Mouse (Mus musculus) MEL (cell line): Measurements from ENCODE around the gene LTO1. TPM values are rescaled to one million over a fixed set of nuclear protein-coding genes. Genes with fewer than 3 reads are reported as not detected.

Experiments used
- DNase-seq: peaks from one replicate; pipeline ENCODE4 v3.0.0; 2011; ENCODE audit warnings: low read depth, low spot score
- H3K27ac ChIP-seq: 2 replicates; pipeline ENCODE4 v1.5.1; 2012; ENCODE audit warnings: low read depth, mild to moderate bottlenecking, control low read depth, low read length, moderate library complexity; ENCODE audit not compliant: control insufficient read depth
- H3K27me3 ChIP-seq, 2 experiments: fragments of 150-350 bp in 1 of 2; sonication (generic) in 1 of 2; 2 replicates each; pipeline ENCODE4 v1.6.1; 2012; ENCODE audit warnings: low read length in 2 of 2, mild to moderate bottlenecking in 2 of 2, improper control_type of control experiment in 1 of 2, moderate library complexity in 1 of 2; ENCODE audit not compliant: insufficient read depth in 2 of 2, control insufficient read depth in 1 of 2
- H3K36me3 ChIP-seq, 2 experiments: 2 replicates each; pipeline ENCODE4 v1.6.1; 2012 to 2014; ENCODE audit warnings: low read length in 2 of 2, improper control_type of control experiment in 1 of 2, inconsistent platforms in 1 of 2, mild to moderate bottlenecking in 1 of 2; ENCODE audit not compliant: insufficient read depth in 2 of 2, control insufficient read depth in 1 of 2
- H3K4me1 ChIP-seq, 2 experiments: fragments of 150-350 bp in 1 of 2; sonication (generic) in 1 of 2; 2 replicates each; pipeline ENCODE4 v1.6.1; 2012; ENCODE audit warnings: low read length in 2 of 2, improper control_type of control experiment in 1 of 2, mild to moderate bottlenecking in 1 of 2; ENCODE audit not compliant: insufficient read depth in 2 of 2, control insufficient read depth in 1 of 2
- H3K4me3 ChIP-seq, 2 experiments: fragments of 150-350 bp in 1 of 2; sonication (generic) in 1 of 2; 2 replicates each; pipeline ENCODE4 v1.5.1; 2012; ENCODE audit warnings: low read depth in 2 of 2, low read length in 2 of 2, mild to moderate bottlenecking in 2 of 2, moderate library complexity in 2 of 2, control low read depth in 1 of 2, improper control_type of control experiment in 1 of 2; ENCODE audit not compliant: control insufficient read depth in 1 of 2, insufficient read depth in 1 of 2
- H3K79me2 ChIP-seq: 2 replicates; pipeline ENCODE4 v1.6.1; 2012; ENCODE audit warnings: mild to moderate bottlenecking, low read length, moderate library complexity; ENCODE audit not compliant: control insufficient read depth, poor library complexity, insufficient read depth
- H3K9ac ChIP-seq: 2 replicates; pipeline ENCODE4 v1.6.1; 2012; ENCODE audit warnings: low read depth, mild to moderate bottlenecking, control low read depth, low read length, moderate library complexity; ENCODE audit not compliant: control insufficient read depth, poor library complexity, severe bottlenecking
- H3K9me3 ChIP-seq: fragments of 150-350 bp; sonication (generic); replicated peaks from 2 replicates; pipeline ENCODE4 v1.6.1; 2012; ENCODE audit warnings: mild to moderate bottlenecking, low read length, improper control_type of control experiment, moderate library complexity; ENCODE audit not compliant: insufficient read depth
- BHLHE40 ChIP-seq: IDR thresholded peaks from 2 replicates; pipeline ENCODE4 v1.6.1; 2012; ENCODE audit warnings: low read depth, mild to moderate bottlenecking, inconsistent platforms, low read length, improper control_type of control experiment, borderline replicate concordance
- CHD1 ChIP-seq: IDR thresholded peaks from 2 replicates; pipeline ENCODE4 v1.6.1; 2012; ENCODE audit warnings: low read depth, mild to moderate bottlenecking, inconsistent platforms, low read length, improper control_type of control experiment
- CHD2 ChIP-seq: IDR thresholded peaks from 2 replicates; pipeline ENCODE4 v1.6.1; 2011; ENCODE audit warnings: low read length, improper control_type of control experiment
- GABPA ChIP-seq: IDR thresholded peaks from 2 replicates; pipeline ENCODE4 v1.6.1; 2012; ENCODE audit warnings: low read depth, mild to moderate bottlenecking, inconsistent platforms, low read length, improper control_type of control experiment, moderate library complexity
- KAT2A ChIP-seq: conservative IDR thresholded peaks from 2 replicates; pipeline ENCODE4 v1.6.1; 2012; ENCODE audit warnings: low read depth, low read length, improper control_type of control experiment, inconsistent platforms
- MAZ ChIP-seq: IDR thresholded peaks from 2 replicates; pipeline ENCODE4 v1.6.1; 2012; ENCODE audit warnings: low read depth, mild to moderate bottlenecking, inconsistent platforms, low read length, improper control_type of control experiment
- MEF2A ChIP-seq: IDR thresholded peaks from 2 replicates; pipeline ENCODE4 v1.6.1; 2014; ENCODE audit warnings: low read depth, mild to moderate bottlenecking, inconsistent platforms, low read length, improper control_type of control experiment; ENCODE audit not compliant: poor library complexity, insufficient replicate concordance, severe bottlenecking; ENCODE audit errors: extremely low read depth
- MXI1 ChIP-seq: IDR thresholded peaks from 2 replicates; pipeline ENCODE4 v1.6.1; 2011; ENCODE audit warnings: mild to moderate bottlenecking, low read depth, low read length, improper control_type of control experiment
- MYB ChIP-seq: IDR thresholded peaks from 2 replicates; pipeline ENCODE4 v1.6.1; 2011; ENCODE audit warnings: mild to moderate bottlenecking, low read depth, low read length, improper control_type of control experiment
- NELFE ChIP-seq: IDR thresholded peaks from 2 replicates; pipeline ENCODE4 v1.6.1; 2011; ENCODE audit warnings: low read depth, low read length, improper control_type of control experiment
- NRF1 ChIP-seq: IDR thresholded peaks from 2 replicates; pipeline ENCODE4 v1.6.1; 2014; ENCODE audit warnings: low read depth, mild to moderate bottlenecking, inconsistent platforms, low read length, improper control_type of control experiment, moderate library complexity; ENCODE audit not compliant: poor library complexity, insufficient read depth, severe bottlenecking
- POLR2AphosphoS2 ChIP-seq: IDR thresholded peaks from 2 replicates; pipeline ENCODE4 v1.6.1; 2011; ENCODE audit warnings: low read length, improper control_type of control experiment
- POLR2AphosphoS5 ChIP-seq: IDR thresholded peaks from 2 replicates; pipeline ENCODE4 v1.6.1; 2012; ENCODE audit warnings: low read depth, borderline replicate concordance, mild to moderate bottlenecking, inconsistent platforms, low read length, moderate library complexity, mixed read lengths
- RCOR1 ChIP-seq: IDR thresholded peaks from 2 replicates; pipeline ENCODE4 v1.6.1; 2012; ENCODE audit warnings: low read depth, mild to moderate bottlenecking, inconsistent platforms, low read length, improper control_type of control experiment
- SMC3 ChIP-seq: IDR thresholded peaks from 2 replicates; pipeline ENCODE4 v1.6.1; 2011; ENCODE audit warnings: low read depth, low read length, improper control_type of control experiment
- UBTF ChIP-seq: IDR thresholded peaks from 2 replicates; pipeline ENCODE4 v1.6.1; 2012; ENCODE audit warnings: low read depth, mild to moderate bottlenecking, inconsistent platforms, low read length, improper control_type of control experiment, moderate library complexity, borderline replicate concordance; ENCODE audit not compliant: insufficient read depth
- USF1 ChIP-seq: IDR thresholded peaks from 2 replicates; pipeline ENCODE4 v1.6.1; 2014; ENCODE audit warnings: low read depth, mild to moderate bottlenecking, inconsistent platforms, low read length, improper control_type of control experiment, moderate library complexity
- ZC3H11A ChIP-seq: IDR thresholded peaks from 2 replicates; pipeline ENCODE4 v1.6.1; 2012; ENCODE audit warnings: low read depth, mild to moderate bottlenecking, inconsistent platforms, low read length, improper control_type of control experiment
- ZKSCAN1 ChIP-seq: IDR thresholded peaks from 2 replicates; pipeline ENCODE4 v1.6.1; 2012; ENCODE audit warnings: low read depth, mild to moderate bottlenecking, inconsistent platforms, low read length, improper control_type of control experiment, moderate library complexity
- ZMIZ1 ChIP-seq: IDR thresholded peaks from 2 replicates; pipeline ENCODE4 v1.6.1; 2012; ENCODE audit warnings: low read depth, mild to moderate bottlenecking, inconsistent platforms, low read length, improper control_type of control experiment, moderate library complexity
- polyA plus RNA-seq, 2 experiments: library from polyadenylated mRNA; stranded (reverse) in 1 of 2; unstranded in 1 of 2; fragments of >175 nt in 1 of 2; fragments of >200 nt in 1 of 2; gene quantifications; 2 replicates each; pipeline versions ENCODE4 v1.2.1 to v1.2.4; 2012; ENCODE audit warnings: low replicate concordance in 2 of 2, low read depth in 1 of 2; ENCODE audit not compliant: insufficient read length in 2 of 2, insufficient read depth in 1 of 2, missing spikeins in 1 of 2
- total RNA-seq: library from RNA; depleted of rRNA; stranded (reverse); fragments of 300-350 nt; gene quantifications from 2 replicates; pipeline ENCODE4 v1.2.3, GENCODE M21; 2012

LTO1 gene
- total and polyA plus RNA-seq, 3 experiments = 18.1 to 18.4 TPM; not detected in 1

GRCm38 (mm10) chr7:144867602-144868001, 47.3 kb upstream of the LTO1 start:
- Histone ChIP-seq H3K79me2 (no peaks in the 10 kb centered on the region), H3K9ac (no peak overlapping the region), H3K27me3 (no peaks in the 10 kb centered on the region), H3K27ac (no peak overlapping the region)
- no peak for TF ChIP-seq SMC3
- no peak for TF ChIP-seq ZKSCAN1
- TF ChIP-seq CHD2 = no peak
- TF ChIP-seq RCOR1 = no peak
- no peak for TF ChIP-seq MYB
- TF ChIP-seq POLR2AphosphoS2 = no peak
- TF ChIP-seq KAT2A = no peak
- TF ChIP-seq MAZ = no peak
- TF ChIP-seq ZC3H11A = no peak
- no peak for TF ChIP-seq BHLHE40
- TF ChIP-seq NELFE = no peak
- TF ChIP-seq POLR2AphosphoS5 = no peak
- TF ChIP-seq, all 39 proteins: peak for 0
- DNase-seq = no peak
- no peaks in the 10 kb centered on the region for H3K36me3 ChIP-seq
- no peaks in the 10 kb centered on the region for H3K4me1 ChIP-seq
- no peak overlapping the region for H3K4me3 ChIP-seq
- H3K9me3 ChIP-seq = no peaks in the 10 kb centered on the region

GRCm38 (mm10) chr7:144872420-144872819, 42.5 kb upstream of the LTO1 start:
- H3K27ac ChIP-seq = no peak overlapping the region
- no peak overlapping the region for H3K9ac ChIP-seq
- H3K27me3 ChIP-seq = no peaks in the 10 kb centered on the region
- no peaks in the 10 kb centered on the region for H3K4me1 ChIP-seq
- H3K79me2 ChIP-seq = no peaks in the 10 kb centered on the region
- TF ChIP-seq POLR2AphosphoS2 = no peak
- TF ChIP-seq MEF2A = no peak
- TF ChIP-seq ZMIZ1 = no peak
- no peak for TF ChIP-seq NELFE
- TF ChIP-seq GABPA = no peak
- TF ChIP-seq UBTF = no peak
- no peak for TF ChIP-seq MXI1
- TF ChIP-seq NRF1 = no peak
- TF ChIP-seq CHD1 = no peak
- TF ChIP-seq POLR2AphosphoS5 = no peak
- no peak for TF ChIP-seq MAZ
- TF ChIP-seq ZKSCAN1 = no peak
- no peak for TF ChIP-seq KAT2A
- TF ChIP-seq BHLHE40 = no peak
- TF ChIP-seq USF1 = no peak
- TF ChIP-seq, all 39 proteins: peak for 0
- Histone ChIP-seq H3K4me3 (no peak overlapping the region), H3K9me3 (no peaks in the 10 kb centered on the region), H3K36me3 (no peaks in the 10 kb centered on the region)
- DNase-seq = no peak
